Mouse (Mus musculus) kidney, adult 2 months (tissue): ENCODE results near the gene Xirp1.

Experiments used
- CTCF ChIP-seq: fragments of 200-500 bp; conservative IDR thresholded peaks from 2 replicates; pipeline ENCODE4 v1.5.1; 2011; ENCODE audit warnings: low read depth, mild to moderate bottlenecking, control low read depth, low read length, moderate library complexity, mixed read lengths; ENCODE audit not compliant: insufficient read depth, insufficient read length
- POLR2A ChIP-seq: fragments of 200-500 bp; IDR thresholded peaks from one replicate; pipeline ENCODE4 v1.6.1; 2011; ENCODE audit warnings: low read depth, low read length, control low read depth

DNA sequence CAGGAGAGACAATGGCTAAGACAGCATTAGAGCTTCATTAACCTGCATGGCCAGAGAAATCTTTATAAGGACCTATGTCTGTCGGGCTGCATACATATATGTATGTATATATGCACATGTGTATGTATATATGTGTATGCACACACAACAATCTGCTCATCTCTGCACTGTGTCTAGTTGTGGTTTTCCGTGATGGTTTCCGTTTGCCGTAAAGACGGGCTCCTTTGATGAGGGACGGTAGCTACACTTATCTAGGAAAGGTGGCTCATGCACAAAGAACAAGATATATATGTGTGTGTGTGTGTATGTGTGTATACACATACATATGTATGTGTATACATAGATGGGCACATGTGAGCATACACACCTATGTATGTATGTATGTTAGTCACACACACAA is 6.5 kb upstream of the Xirp1 start:
- TF ChIP-seq CTCF: no peak
- TF ChIP-seq POLR2A: no peak
